In genomic region chr4:88350910-88351309, GRCm38 (mm10) we compare ENCODE assay signal across 7 mouse cellular contexts.
DNase-seq lines count a peak whose midpoint lies in the region; ATAC-seq lines count a peak whose summit lies in the region.

No protein-coding gene starts in this region.

- peak; percentile 98 for ATAC-seq in megakaryocyte progenitor cell, adult 5-6 weeks (replicated peaks; ENCODE audit: poor library complexity)

- DNase-seq in WW6 (ENCODE audit: low read depth, low spot score) = peak; percentile 45
- peak; percentile 84 for DNase-seq in cerebellum, adult 9-10 months
- peak; percentile 37 to 58 for DNase-seq in frontal cortex, postnatal 10 days (ENCODE audit: low spot score in 2 of 2)
- DNase-seq in hindlimb bud, embryonic 11.5 days (ENCODE audit: extremely low spot score, low read depth, low spot score) = peak; percentile 61
- DNase-seq in left cerebral cortex, adult 18-20 months (ENCODE audit: low spot score in 2 of 2) = peak; percentile 60 to 66
- DNase-seq in right cerebral cortex, postnatal 14 days = peak; percentile 25

Comparison
In these comparisons a context has a peak if more than half of its experiments do, and no peak if none do; other contexts are left out.
1. Peak in every context shown above with its lines: DNase-seq and ATAC-seq.
2. DNase-seq: peak in every context shown above with its lines; median percentile 84 in cerebellum, adult 9-10 months; 63 in left cerebral cortex, adult 18-20 months; 61 in hindlimb bud, embryonic 11.5 days; 48 in frontal cortex, postnatal 10 days; 45 in WW6; 25 in right cerebral cortex, postnatal 14 days.